ENCODE assay signal across 9 mouse cellular contexts in genomic region chr3:9960696-9961095, GRCm38 (mm10).
A peak's percentile ranks its signal among the peaks of the same experiment; 100 is the strongest.
DNase-seq lines count a peak whose midpoint lies in the region; ATAC-seq and TF ChIP-seq lines count a peak whose summit lies in the region.
"Had no signal": no experiment of that assay in that cellular context is flagged by ENCODE, and none has a peak within 500 bp of the region (broad histone marks: within the 10 kb centered on the region; RNA-seq: fewer than 3 reads in every experiment).

No protein-coding gene starts in this region.

- no peaks in the 10 kb centered on the region for H3K4me1 ChIP-seq in midbrain, postnatal 0 days (ENCODE audit: insufficient read depth, low read length)
- H3K4me1 ChIP-seq in midbrain, embryonic 13.5 days (replicated peaks), result no peaks in the 10 kb centered on the region
- H3K4me1 ChIP-seq in kidney, postnatal 0 days (replicated peaks; ENCODE audit: insufficient read depth, low read length), result no peaks in the 10 kb centered on the region
- H3K4me1 ChIP-seq: limb, embryonic 12.5 days had no signal

- H3K4me3 ChIP-seq in midbrain, postnatal 0 days (ENCODE audit: low read depth, low read length), result no peak overlapping the region
- H3K4me3 ChIP-seq in midbrain, embryonic 13.5 days (replicated peaks), result no peak overlapping the region
- H3K4me3 ChIP-seq in kidney, postnatal 0 days (replicated peaks; ENCODE audit: low read depth, low read length), result no peak overlapping the region
- H3K4me3 ChIP-seq: limb, embryonic 12.5 days had no signal

- H3K9me3 ChIP-seq in midbrain, postnatal 0 days (ENCODE audit: low read length), result no peaks in the 10 kb centered on the region
- H3K9me3 ChIP-seq in midbrain, embryonic 13.5 days, result no peaks in the 10 kb centered on the region
- no peaks in the 10 kb centered on the region for H3K9me3 ChIP-seq in kidney, postnatal 0 days (replicated peaks; ENCODE audit: low read length)

- 46% methylated on average over 7 of the region's 7 CpGs for WGBS in midbrain, postnatal 0 days
- 56% methylated on average over 7 of the region's 7 CpGs for WGBS in midbrain, embryonic 13.5 days
- WGBS in kidney, postnatal 0 days, result 56% methylated on average over 7 of the region's 7 CpGs

- H3K27ac ChIP-seq in midbrain, postnatal 0 days (ENCODE audit: low read depth, low read length), result no peak overlapping the region
- no peak overlapping the region for H3K27ac ChIP-seq in midbrain, embryonic 13.5 days
- H3K27ac ChIP-seq in kidney, postnatal 0 days, result no peak overlapping the region
- H3K27ac ChIP-seq: limb, embryonic 12.5 days had no signal

- no peak overlapping the region for H3K9ac ChIP-seq in midbrain, postnatal 0 days (replicated peaks; ENCODE audit: low read length, poor library complexity, severe bottlenecking)
- H3K9ac ChIP-seq in midbrain, embryonic 13.5 days (replicated peaks), result no peak overlapping the region
- H3K9ac ChIP-seq in kidney, postnatal 0 days (ENCODE audit: low read depth, low read length), result no peak overlapping the region
- H3K9ac ChIP-seq: limb, embryonic 12.5 days had no signal

- ATAC-seq in midbrain, postnatal 0 days (ENCODE audit: low FRiP score), result peak; percentile 68; the same call in 1 of the 2 replicates
- ATAC-seq in midbrain, embryonic 13.5 days, result no peak
- no peak for ATAC-seq in kidney, postnatal 0 days (replicated peaks; ENCODE audit: low FRiP score, low read depth)

- H3K36me3 ChIP-seq in midbrain, postnatal 0 days (ENCODE audit: insufficient read depth, low read length), result no peaks in the 10 kb centered on the region
- no peaks in the 10 kb centered on the region for H3K36me3 ChIP-seq in midbrain, embryonic 13.5 days
- no peaks in the 10 kb centered on the region for H3K36me3 ChIP-seq in kidney, postnatal 0 days (ENCODE audit: insufficient read depth, low read length)
- H3K36me3 ChIP-seq: limb, embryonic 12.5 days had no signal

- H3K4me2 ChIP-seq in midbrain, postnatal 0 days (ENCODE audit: low read depth, low read length, poor library complexity, severe bottlenecking), result no peak overlapping the region
- H3K4me2 ChIP-seq in midbrain, embryonic 13.5 days (replicated peaks), result no peak overlapping the region
- no peak overlapping the region for H3K4me2 ChIP-seq in kidney, postnatal 0 days (ENCODE audit: low read length)
- H3K4me2 ChIP-seq: limb, embryonic 12.5 days had no signal

- DNase-seq in gastrocnemius, postnatal 10 days, result peak; percentile 36
- no peak for DNase-seq in gastrocnemius, adult 8-10 months (ENCODE audit: low spot score in 2 of 2)
- peak; percentile 65 for DNase-seq in midbrain, postnatal 0 days (ENCODE audit: low spot score)
- DNase-seq in kidney, postnatal 0 days (ENCODE audit: low spot score), result peak; percentile 22
- DNase-seq in lung, postnatal 25 days (ENCODE audit: low spot score), result peak; percentile 54
- no peak for DNase-seq in urinary bladder, postnatal 4 days (ENCODE audit: low spot score in 2 of 2)
- DNase-seq in spleen, adult 18-20 months, result no peak

- H3K27me3 ChIP-seq in midbrain, postnatal 0 days (ENCODE audit: insufficient read depth, low read length), result no peaks in the 10 kb centered on the region
- no peaks in the 10 kb centered on the region for H3K27me3 ChIP-seq in midbrain, embryonic 13.5 days
- H3K27me3 ChIP-seq in kidney, postnatal 0 days (ENCODE audit: insufficient read depth, low read length), result no peaks in the 10 kb centered on the region
- H3K27me3 ChIP-seq: limb, embryonic 12.5 days had no signal

- TF ChIP-seq CTCF in midbrain, postnatal 0 days (IDR thresholded peaks at IDR 0.05), result peak; percentile 60
- TF ChIP-seq CTCF in kidney, postnatal 0 days (IDR thresholded peaks at IDR 0.05; ENCODE audit: low read depth), result peak; percentile 46

Comparison
In these comparisons a context has a peak if more than half of its experiments do, and no peak if none do; other contexts are left out.
1. DNase-seq: peak in gastrocnemius, postnatal 10 days (single experiment), midbrain, postnatal 0 days (single experiment), kidney, postnatal 0 days (single experiment) and lung, postnatal 25 days (single experiment); none in gastrocnemius, adult 8-10 months (0 of 2), urinary bladder, postnatal 4 days (0 of 2) and spleen, adult 18-20 months (0 of 2).